Mouse (Mus musculus) forebrain, embryonic 14.5 days (tissue): ENCODE measurements around the gene Cox18. TPM values are rescaled to one million over a fixed set of nuclear protein-coding genes. Genes with fewer than 3 reads are reported as not detected.
A peak's percentile ranks its signal among the peaks of the same experiment; 100 is the strongest.

Experiments
- ATAC-seq: fragments of 200-750 bp; cut with Nextera tagmentation; 2 replicates; pipeline ENCODE4 v1.8.0; 2017; ENCODE audit warnings: mild to moderate bottlenecking, moderate library complexity
- DNase-seq: peaks from one replicate; pipeline ENCODE4 v3.0.0-alpha.2; 2015; ENCODE audit warnings: low spot score
- H3K27ac ChIP-seq: fragments of 300-500 bp; sonication (generic); 2 replicates; pipeline ENCODE4 v1.5.1; 2014; ENCODE audit warnings: low read depth, mild to moderate bottlenecking, control low read depth, low read length, moderate library complexity
- H3K27me3 ChIP-seq: fragments of 300-500 bp; sonication (generic); replicated peaks from 2 replicates; pipeline ENCODE4 v1.6.1; 2014; ENCODE audit warnings: low read length, control low read depth, mixed read lengths; ENCODE audit not compliant: control insufficient read depth, insufficient read depth
- H3K36me3 ChIP-seq: fragments of 300-500 bp; sonication (generic); 2 replicates; pipeline ENCODE4 v1.6.1; 2014; ENCODE audit warnings: low read length, control low read depth; ENCODE audit not compliant: control insufficient read depth, insufficient read depth
- H3K4me1 ChIP-seq: fragments of 300-500 bp; sonication (generic); 2 replicates; pipeline ENCODE4 v1.6.1; 2014; ENCODE audit warnings: antibody characterized with exemption, low read length, control low read depth; ENCODE audit not compliant: control insufficient read depth, insufficient read depth
- H3K4me2 ChIP-seq: fragments of 300-500 bp; sonication (generic); 2 replicates; pipeline ENCODE4 v1.6.1; 2014; ENCODE audit warnings: mild to moderate bottlenecking, control low read depth, low read length
- H3K4me3 ChIP-seq: fragments of 300-500 bp; sonication (generic); 2 replicates; pipeline ENCODE4 v1.5.1; 2014; ENCODE audit warnings: low read depth, low read length, control low read depth
- H3K9ac ChIP-seq: fragments of 300-500 bp; sonication (generic); 2 replicates; pipeline ENCODE4 v1.6.1; 2014; ENCODE audit warnings: mild to moderate bottlenecking, low read length, control low read depth, moderate library complexity
- H3K9me3 ChIP-seq: fragments of 300-500 bp; sonication (generic); replicated peaks from 2 replicates; pipeline ENCODE4 v1.6.1; 2016; ENCODE audit warnings: low read length, control low read depth, mixed read lengths; ENCODE audit not compliant: control insufficient read depth
- WGBS: fragments of 180-500 bp; shearing (Covaris S2); extraction: QIAGEN DNeasy Blood & Tissue Kit; methylation state at CpG from one replicate; pipeline ENCODE4 v1.1.7; 2014; 5-methylcytosine and 5-hydroxymethylcytosine counted together
- polyA plus RNA-seq: library from polyadenylated mRNA; unstranded; fragments of >200 nt; fragmentation: Nextera tagmentation; extraction: Ambion mirVana; gene quantifications from 2 replicates; pipeline ENCODE4 v1.2.1, GENCODE M21; 2014

The Cox18 gene
- polyA plus RNA-seq, 1 experiment from 2014 or later, result 25.8 TPM

- Histone ChIP-seq H3K4me1 (no peaks in the 10 kb centered on the region), H3K27me3 (no peaks in the 10 kb centered on the region), H3K9me3 (no peaks in the 10 kb centered on the region), H3K4me2 (no peak overlapping the region), H3K27ac (no peak overlapping the region), H3K4me3 (no peak overlapping the region), H3K36me3 (peaks cover 75% of the 10 kb centered on the region), H3K9ac (no peak overlapping the region)
- 90% methylated on average over 2 of the region's 2 CpGs for WGBS
- ATAC-seq (no peak), DNase-seq (no peak)
Measured at GRCm38 (mm10) chr5:90229760-90230159, 6.0 kb upstream of the Cox18 start.

GRCm38 (mm10) chr5:90226696-90227095, 2.9 kb upstream of the Cox18 start:
- Histone ChIP-seq H3K9ac (no peak overlapping the region), H3K27ac (no peak overlapping the region), H3K4me2 (no peak overlapping the region), H3K9me3 (no peaks in the 10 kb centered on the region), H3K4me3 (no peak overlapping the region), H3K4me1 (peaks cover 4% of the 10 kb centered on the region), H3K27me3 (no peaks in the 10 kb centered on the region), H3K36me3 (peaks cover 50% of the 10 kb centered on the region)
- 93% methylated on average over 3 of the region's 3 CpGs for WGBS
- ATAC-seq (no peak), DNase-seq (no peak)

GRCm38 (mm10) chr5:90224730-90225129, 929 bp upstream of the Cox18 start:
- Histone ChIP-seq H3K4me1 (peaks cover 4% of the 10 kb centered on the region), H3K36me3 (peaks cover 41% of the 10 kb centered on the region), H3K27me3 (no peaks in the 10 kb centered on the region), H3K4me2 (no peak overlapping the region), H3K9ac (no peak overlapping the region), H3K9me3 (no peaks in the 10 kb centered on the region), H3K4me3 (no peak overlapping the region), H3K27ac (no peak overlapping the region)
- DNase-seq (no peak), ATAC-seq (no peak)
- 90% methylated on average over 5 of the region's 5 CpGs for WGBS

- no peak overlapping the region for H3K27ac ChIP-seq
Measured at GRCm38 (mm10) chr5:90222937-90223336, 864 bp downstream of the Cox18 start.

GRCm38 (mm10) chr5:90217791-90218190, 6.0 kb downstream of the Cox18 start:
- no peak overlapping the region for H3K9ac ChIP-seq
- H3K4me3 ChIP-seq, result no peak overlapping the region
- 94% methylated on average over 3 of the region's 3 CpGs for WGBS
- no peak overlapping the region for H3K4me2 ChIP-seq
- H3K36me3 ChIP-seq, result peaks cover 51% of the 10 kb centered on the region
- no peaks in the 10 kb centered on the region for H3K27me3 ChIP-seq
- ATAC-seq (no peak), DNase-seq (no peak)
- no peaks in the 10 kb centered on the region for H3K9me3 ChIP-seq
- H3K4me1 ChIP-seq, result no peaks in the 10 kb centered on the region
- H3K27ac ChIP-seq, result no peak overlapping the region

More at GRCm38 (mm10) chr5:90222937-90223336, 864 bp downstream of the Cox18 start:
- Histone ChIP-seq H3K4me3 (peak overlapping the region; percentile 85), H3K36me3 (peaks cover 38% of the 10 kb centered on the region), H3K9me3 (no peaks in the 10 kb centered on the region), H3K9ac (peak overlapping the region; percentile 87), H3K4me1 (peaks cover 4% of the 10 kb centered on the region), H3K27me3 (no peaks in the 10 kb centered on the region), H3K4me2 (peak overlapping the region; percentile 77)
- DNase-seq (no peak), ATAC-seq (no peak)
- WGBS, result 48% methylated on average over 3 of the region's 3 CpGs

- no peaks in the 10 kb centered on the region for H3K27me3 ChIP-seq
- DNase-seq (no peak), ATAC-seq (no peak)
- H3K9me3 ChIP-seq, result no peaks in the 10 kb centered on the region
- H3K27ac ChIP-seq, result no peak overlapping the region
- no peak overlapping the region for H3K4me3 ChIP-seq
- peaks cover 51% of the 10 kb centered on the region for H3K36me3 ChIP-seq
- no peak overlapping the region for H3K9ac ChIP-seq
- H3K4me2 ChIP-seq, result no peak overlapping the region
- WGBS, result 95% methylated on average over 12 of the region's 12 CpGs
- no peaks in the 10 kb centered on the region for H3K4me1 ChIP-seq
Measured at GRCm38 (mm10) chr5:90217226-90217625, 6.6 kb downstream of the Cox18 start.

- no peaks in the 10 kb centered on the region for H3K4me1 ChIP-seq
- H3K9ac ChIP-seq, result no peak overlapping the region
- H3K27me3 ChIP-seq, result no peaks in the 10 kb centered on the region
- ATAC-seq, result no peak
- H3K4me2 ChIP-seq, result no peak overlapping the region
- DNase-seq, result no peak
- no peak overlapping the region for H3K4me3 ChIP-seq
- 96% methylated on average over 12 of the region's 12 CpGs for WGBS
- no peak overlapping the region for H3K27ac ChIP-seq
- H3K36me3 ChIP-seq, result peaks cover 34% of the 10 kb centered on the region
- H3K9me3 ChIP-seq, result no peaks in the 10 kb centered on the region
Measured at GRCm38 (mm10) chr5:90213356-90213755, 10.4 kb downstream of the Cox18 start.

GRCm38 (mm10) chr5:90203168-90203567, 20.6 kb downstream of the Cox18 start:
- Histone ChIP-seq H3K27me3 (no peaks in the 10 kb centered on the region), H3K4me2 (no peak overlapping the region), H3K4me1 (no peaks in the 10 kb centered on the region), H3K4me3 (no peak overlapping the region), H3K27ac (no peak overlapping the region), H3K9ac (no peak overlapping the region), H3K9me3 (no peaks in the 10 kb centered on the region), H3K36me3 (no peaks in the 10 kb centered on the region)
- WGBS, result 27% methylated on average over 5 of the region's 5 CpGs
- peak; percentile 61 for ATAC-seq
- peak; percentile 81 for DNase-seq

- Histone ChIP-seq H3K27me3 (no peaks in the 10 kb centered on the region), H3K36me3 (no peaks in the 10 kb centered on the region), H3K9ac (no peak overlapping the region), H3K27ac (no peak overlapping the region), H3K4me1 (no peaks in the 10 kb centered on the region), H3K4me3 (no peak overlapping the region), H3K4me2 (no peak overlapping the region), H3K9me3 (no peaks in the 10 kb centered on the region)
- ATAC-seq (0 out of 2 replicates have a peak, but pooled peaks have one; percentile 10), DNase-seq (no peak)
- 85% methylated on average over 9 of the region's 9 CpGs for WGBS
Measured at GRCm38 (mm10) chr5:90202447-90203117, 21.2 kb downstream of the Cox18 start.
